Mouse (Mus musculus) gastrocnemius, postnatal 14 days (tissue): ENCODE data around the gene Trhr2. TPM values are rescaled to one million over a fixed set of nuclear protein-coding genes. Genes with fewer than 3 reads are reported as not detected.

Source experiments
- DNase-seq: peaks from one replicate; pipeline ENCODE4 v3.0.0; 2021; ENCODE audit warnings: mixed read lengths
- intact Hi-C: fragments of 180-260 bp; cut with DNase I; formaldehyde crosslinking; loops from one replicate; pipeline ENCODE4 v1.15.1; 2025; ENCODE audit warnings: low total_unique reads
- total RNA-seq, 2 experiments: library from RNA; stranded (reverse); gene quantifications; 2 replicates each; pipeline ENCODE4 v1.2.3; 2021

Trhr2 gene
- total RNA-seq, 2 experiments from 2014 or later = not detected

DNA sequence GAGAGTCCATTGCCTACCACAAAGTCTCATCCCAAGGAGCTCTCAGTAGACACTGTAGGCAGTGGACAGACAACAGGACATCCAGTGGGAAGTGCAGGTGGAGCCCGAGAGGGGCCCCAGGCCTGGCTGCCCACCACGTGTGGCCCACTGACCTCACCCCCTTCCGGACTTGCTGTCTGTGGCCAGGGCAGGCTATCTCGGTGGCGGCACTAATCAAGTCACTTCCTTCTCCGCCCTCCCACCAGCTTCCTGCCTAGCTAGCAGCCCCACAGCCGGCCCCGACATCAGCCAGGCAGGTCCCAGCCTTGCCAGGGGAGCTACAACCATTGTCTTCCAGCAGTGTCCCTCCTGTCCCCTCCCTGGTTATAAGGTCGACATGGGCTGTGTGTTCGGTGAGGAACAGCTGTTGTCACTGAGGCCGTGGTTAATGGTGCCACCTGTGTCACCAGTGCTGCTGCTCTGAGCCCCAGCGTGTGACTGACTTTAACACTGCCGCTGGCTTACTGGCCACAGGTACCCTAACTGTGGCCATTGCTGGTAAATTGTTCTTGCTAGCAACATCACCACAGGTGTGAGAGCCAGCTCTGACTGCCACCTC, 45.5 kb downstream of the Trhr2 start:
- intact Hi-C loops = no loop called here
- DNase-seq = no peak

GRCm38 (mm10) chr8:122313310-122313709, 47.2 kb downstream of the Trhr2 start:
- no peak for DNase-seq
- intact Hi-C loops = no loop called here

DNA sequence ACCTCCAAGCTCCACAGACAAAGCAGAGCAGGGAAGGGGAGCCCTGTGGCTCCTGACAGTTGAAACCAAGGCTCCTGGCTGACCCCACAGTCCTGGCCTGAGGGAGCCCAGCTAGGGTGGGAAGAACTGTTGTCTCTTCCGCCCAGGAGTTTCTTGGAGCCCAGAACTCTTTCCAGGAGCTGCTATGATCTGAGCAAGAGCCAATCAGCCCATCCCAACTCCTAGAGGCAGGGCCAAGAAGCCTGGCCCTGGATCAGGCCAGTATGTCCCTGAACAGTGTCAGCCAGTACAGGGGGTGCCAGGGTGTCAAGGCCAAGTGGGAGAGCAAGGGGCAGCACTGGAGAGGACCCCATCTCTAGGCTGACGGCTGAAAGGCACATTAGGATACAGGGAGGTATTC, 48.0 kb downstream of the Trhr2 start:
- intact Hi-C loops = no loop called here
- DNase-seq = no peak

- intact Hi-C loops = no loop called here
- no peak for DNase-seq
Observed at GRCm38 (mm10) chr8:122311115-122311514, 49.4 kb downstream of the Trhr2 start.

- intact Hi-C loops = no loop called here
- no peak for DNase-seq
Observed at GRCm38 (mm10) chr8:122309272-122309671, 51.3 kb downstream of the Trhr2 start.

GRCm38 (mm10) chr8:122307836-122308235, 52.7 kb downstream of the Trhr2 start:
- intact Hi-C loops = no loop called here
- DNase-seq = no peak

Other genes starting within 250 kb of the Trhr2 start
- 1 to 10 TPM; 8.4 to 8.6 TPM for gene Zfpm1, start 78.6 kb downstream of the Trhr2 start, total RNA-seq
- 10 to 100 TPM; 21.6 to 23.5 TPM for gene Zc3h18, start 15.9 kb upstream of the Trhr2 start, total RNA-seq
- not detected for gene Il17c, start 61.3 kb upstream of the Trhr2 start, total RNA-seq
- 10 to 100 TPM; 15.3 to 18.6 TPM for gene Cyba, start 72.2 kb upstream of the Trhr2 start, total RNA-seq
- gene Mvd, start 82.7 kb upstream of the Trhr2 start, total RNA-seq = 1 to 10 TPM; 5.6 to 7.8 TPM
- 1 to 10 TPM; 3.1 to 4.1 TPM for gene Snai3, start 100.0 kb upstream of the Trhr2 start, total RNA-seq
- 10 to 100 TPM; 23.9 to 28.7 TPM for gene Rnf166, start 115.3 kb upstream of the Trhr2 start, total RNA-seq
- gene Ctu2, start 115.4 kb upstream of the Trhr2 start, total RNA-seq = 1 to 10 TPM; 7.6 to 8.6 TPM
- gene Piezo1, start 190.6 kb upstream of the Trhr2 start, total RNA-seq = 10 to 100 TPM; 15.1 to 15.4 TPM
- 1 to 10 TPM; 1.8 to 3.0 TPM for gene Cdt1, start 207.3 kb upstream of the Trhr2 start, total RNA-seq
- gene Aprt, start 216.2 kb upstream of the Trhr2 start, total RNA-seq = 10 to 100 TPM; 40.1 to 44.1 TPM